Mouse (Mus musculus) gastrocnemius, adult 8-10 months (tissue): ENCODE results near the gene Tbc1d13. TPM values are rescaled to one million over a fixed set of nuclear protein-coding genes. Genes with fewer than 3 reads are reported as not detected.
"Not testable (repeated sequence)": the region's sequence is repeated elsewhere in the genome, so short reads cannot be mapped to it uniquely, and the experiment has no call there.

Experiments
- DNase-seq, 2 experiments: peaks; one replicate each; pipeline ENCODE4 v3.0.0; 2022; ENCODE audit warnings: low spot score in 2 of 2
- total RNA-seq, 4 experiments: library from RNA; stranded (reverse); gene quantifications; 2 replicates each; pipeline ENCODE4 v1.2.4; 2022

Tbc1d13 gene
- total RNA-seq, 4 experiments from 2014 or later: 11.1 to 13.9 (median 11.2) TPM

DNA sequence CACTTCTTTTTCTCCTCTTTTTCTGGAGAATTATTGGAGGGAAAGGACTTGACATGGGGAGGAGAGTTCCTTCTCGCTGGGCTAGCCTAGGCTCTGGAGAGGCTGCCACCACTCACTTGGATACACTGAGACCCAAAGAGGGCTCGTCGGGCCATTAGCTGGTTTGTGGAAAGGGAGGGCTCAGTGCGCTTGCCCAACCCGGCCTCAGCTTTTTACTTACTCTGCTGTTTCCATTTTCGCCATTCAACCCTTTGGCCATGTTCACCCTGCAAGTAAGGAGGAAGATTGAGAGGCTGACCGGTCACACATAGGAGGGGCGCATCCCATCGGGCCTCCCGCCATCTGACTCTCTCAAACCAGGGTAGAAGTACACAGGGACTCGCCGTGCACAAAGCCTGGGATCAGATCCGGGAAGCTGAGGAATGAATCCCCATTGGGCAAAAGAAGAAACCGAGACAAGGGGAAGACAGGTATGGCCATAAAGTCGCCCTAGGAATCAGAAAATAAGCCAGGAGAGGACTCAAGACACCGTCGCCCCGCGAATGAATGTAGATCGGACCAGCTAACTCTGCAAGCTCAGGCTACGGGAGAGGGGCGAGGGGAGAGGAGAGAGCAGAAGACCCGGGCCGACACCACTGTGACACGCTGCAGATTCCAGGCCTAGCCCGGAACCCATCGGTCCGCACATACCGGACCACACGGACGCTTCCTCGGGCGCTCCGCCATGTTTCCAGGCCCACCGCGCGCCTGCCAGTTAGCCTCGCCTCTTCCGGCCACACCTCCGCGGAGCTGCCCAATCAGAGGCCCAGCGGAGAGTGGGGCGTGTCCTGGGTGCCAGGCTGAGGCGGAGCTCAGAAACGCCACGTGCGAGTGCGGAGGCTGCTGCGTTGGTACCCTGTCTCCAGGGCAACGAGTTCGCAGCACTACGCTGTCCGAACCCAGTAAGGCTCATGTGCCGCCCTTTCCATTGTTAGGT lies 44.4 kb downstream of the Tbc1d13 start, which contains the start of gene Spout1:
TSS of gene Spout1 (minus strand) at position 760 of the 976 bp plus-strand sequence.
- DNase-seq: peak; percentile 91 to 93

DNA sequence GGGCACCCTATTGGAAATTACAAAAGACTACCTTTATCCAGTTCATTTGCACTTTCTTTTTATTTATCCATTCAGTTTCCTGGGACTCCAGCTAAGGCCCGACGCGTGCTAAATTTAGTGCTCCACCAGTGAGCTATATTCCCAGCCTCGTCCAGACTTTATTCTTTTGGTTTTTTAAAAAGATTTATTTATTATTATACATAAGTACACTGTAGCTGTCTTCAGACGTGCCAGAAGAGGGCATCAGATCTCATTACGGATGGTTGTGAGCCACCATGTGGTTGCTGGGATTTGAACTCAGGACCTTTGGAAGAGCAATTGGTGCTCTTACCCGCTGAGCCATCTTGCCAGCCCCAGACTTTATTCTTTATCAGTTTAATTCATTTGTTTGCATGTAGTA lies 45.2 kb downstream of the Tbc1d13 start:
- DNase-seq: not testable (repeated sequence)

DNA sequence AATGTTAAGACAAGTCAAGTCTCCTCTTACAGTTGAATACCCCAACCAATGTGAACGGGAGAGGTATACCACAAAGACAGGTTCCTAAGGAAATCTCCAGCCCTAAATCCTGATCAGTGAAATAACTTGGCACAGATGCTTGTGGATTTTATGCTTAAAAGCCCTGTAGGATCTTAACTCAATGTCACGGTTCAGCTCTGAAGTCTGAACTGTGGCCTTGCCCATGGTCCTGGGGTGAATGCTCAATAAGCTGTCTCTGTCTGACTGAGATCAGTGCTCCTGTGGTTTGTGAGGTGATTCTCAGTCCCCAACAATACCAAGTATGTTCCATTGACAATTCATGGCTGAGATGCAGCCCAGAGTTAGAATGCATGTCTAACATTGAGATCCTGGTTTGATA lies 48.9 kb downstream of the Tbc1d13 start:
- DNase-seq: no peak

DNA sequence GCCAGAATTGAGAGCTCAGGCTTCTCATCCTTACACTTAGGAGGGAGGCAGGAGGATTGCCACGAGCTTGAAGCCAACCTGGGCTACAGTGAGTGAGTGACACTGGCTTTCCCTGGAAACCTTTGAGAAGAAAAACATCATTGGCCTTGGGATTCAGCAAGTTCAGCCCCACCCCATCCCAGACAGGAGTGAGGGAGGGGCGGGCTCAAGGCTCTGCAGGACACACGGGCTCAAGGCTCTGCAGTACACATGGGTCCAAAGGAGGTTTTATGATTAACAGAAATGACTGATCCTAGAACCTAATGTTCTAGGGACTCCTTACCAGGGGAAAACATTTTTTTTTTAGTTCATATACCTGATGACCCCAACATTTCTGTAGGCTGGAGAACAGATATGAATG lies 50.2 kb downstream of the Tbc1d13 start:
- DNase-seq: no peak

DNA sequence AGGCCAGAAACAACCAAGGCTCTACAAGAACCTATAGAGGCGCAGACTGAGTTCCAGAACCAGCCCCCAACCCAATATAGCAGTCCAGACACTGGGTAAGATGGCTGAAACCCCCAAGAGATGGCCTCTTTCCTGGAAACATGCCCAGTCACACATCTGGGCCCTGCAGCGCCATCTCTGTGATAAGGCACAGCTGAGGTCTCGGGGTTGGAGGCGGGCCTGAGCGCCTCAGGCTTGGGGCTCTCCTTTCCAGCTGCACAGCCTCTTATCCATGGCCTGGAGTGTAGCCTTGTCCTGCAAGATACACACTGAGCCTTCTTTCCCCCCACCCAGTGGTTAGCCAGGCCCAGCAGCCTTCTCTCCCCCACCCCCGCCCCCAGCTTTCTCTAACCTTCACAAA lies 51.7 kb downstream of the Tbc1d13 start:
- DNase-seq: no peak

DNA sequence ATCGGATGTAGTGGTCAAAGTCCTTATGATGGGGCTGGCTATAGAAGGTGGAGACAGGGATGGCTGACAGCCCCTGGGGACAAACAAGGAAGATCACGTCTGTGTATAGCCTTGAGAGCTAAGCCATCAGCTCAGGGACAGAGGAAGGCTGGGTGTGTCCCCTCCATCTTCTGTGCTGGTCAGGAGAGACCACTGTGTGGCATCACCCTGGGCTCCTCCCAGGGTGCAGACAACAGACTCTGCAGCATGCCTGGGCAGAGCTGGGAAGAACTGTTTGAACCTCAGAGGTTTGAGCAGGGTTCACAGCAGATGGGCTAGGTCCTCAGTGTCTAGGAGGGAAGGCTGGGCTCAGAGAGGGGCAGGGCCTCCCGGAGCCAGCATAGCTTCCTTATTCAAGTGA lies 52.1 kb downstream of the Tbc1d13 start:
- no peak for DNase-seq

DNA sequence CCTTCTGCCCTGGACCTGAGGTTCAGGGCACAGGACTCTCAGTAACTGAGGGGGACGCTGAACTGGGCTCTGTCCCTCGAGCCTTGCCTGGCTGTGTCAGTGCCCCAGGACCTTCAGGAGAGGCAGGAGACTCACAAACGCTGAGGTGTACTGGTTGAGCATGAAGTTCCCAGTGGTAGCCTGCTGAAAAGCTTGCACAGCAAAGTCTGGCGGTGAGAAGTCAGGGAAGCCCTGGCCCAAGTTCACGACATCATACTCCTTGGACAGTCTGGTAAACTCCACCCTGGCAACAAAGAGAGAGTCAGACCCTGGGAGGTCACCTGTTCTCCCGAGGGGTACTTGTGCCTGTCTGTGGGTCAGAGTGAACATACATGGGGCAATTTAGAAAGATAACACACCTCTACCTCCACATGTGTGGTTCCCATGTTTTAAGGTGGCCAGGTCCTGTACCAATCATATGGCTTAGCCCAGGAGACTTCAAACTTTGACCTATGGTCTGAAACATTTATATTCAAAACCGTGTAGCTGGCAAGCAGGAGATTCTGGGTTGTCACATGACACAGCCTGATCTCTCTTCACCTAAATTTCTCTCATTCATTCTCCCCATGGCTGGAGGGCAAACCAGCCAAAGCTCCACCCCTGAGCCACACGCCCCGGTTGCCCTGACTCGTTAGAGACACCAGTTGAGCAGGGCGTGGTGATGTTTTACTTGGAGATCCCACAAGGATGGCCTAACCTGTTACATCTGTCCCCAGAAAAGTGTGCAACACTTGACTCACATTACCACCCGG lies 58.4 kb downstream of the Tbc1d13 start:
- no peak for DNase-seq

DNA sequence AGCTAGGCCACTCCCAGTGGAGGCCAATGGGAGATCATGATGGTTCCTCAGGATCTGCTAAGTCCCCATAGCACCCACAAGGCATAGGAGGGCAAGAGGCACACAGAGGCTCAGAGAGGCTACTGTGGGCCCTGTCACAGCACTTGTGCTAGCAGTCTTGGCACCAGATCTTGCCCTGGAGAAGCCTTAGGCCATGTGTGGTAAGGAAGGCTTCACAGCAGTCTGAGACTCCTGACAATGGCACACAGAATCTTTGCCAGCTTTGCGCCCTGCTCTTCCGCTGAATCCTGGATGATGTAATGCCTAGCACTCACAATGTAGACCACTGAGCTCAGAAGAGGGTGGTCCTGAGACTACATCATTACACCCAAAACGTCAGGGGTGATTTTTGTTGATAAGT lies 61.1 kb downstream of the Tbc1d13 start:
- DNase-seq: no peak

DNA sequence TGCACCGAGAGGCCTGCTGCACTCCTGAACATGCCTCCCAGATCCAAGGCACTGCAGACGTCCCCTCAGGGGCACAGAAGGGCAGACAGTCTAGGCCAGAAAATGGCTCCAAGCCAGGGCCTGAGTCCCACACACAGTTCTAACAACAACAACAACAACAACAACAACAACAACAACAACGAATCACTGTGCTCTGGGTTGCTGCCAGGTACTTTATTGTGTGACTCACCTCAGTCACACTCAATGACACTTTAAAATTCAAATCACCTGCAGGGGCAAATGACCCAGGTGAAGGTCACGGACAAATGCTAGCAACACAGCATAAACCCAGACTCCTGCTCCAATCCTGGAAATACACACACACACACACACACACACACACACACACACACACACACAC lies 64.5 kb downstream of the Tbc1d13 start:
- DNase-seq: no peak

DNA sequence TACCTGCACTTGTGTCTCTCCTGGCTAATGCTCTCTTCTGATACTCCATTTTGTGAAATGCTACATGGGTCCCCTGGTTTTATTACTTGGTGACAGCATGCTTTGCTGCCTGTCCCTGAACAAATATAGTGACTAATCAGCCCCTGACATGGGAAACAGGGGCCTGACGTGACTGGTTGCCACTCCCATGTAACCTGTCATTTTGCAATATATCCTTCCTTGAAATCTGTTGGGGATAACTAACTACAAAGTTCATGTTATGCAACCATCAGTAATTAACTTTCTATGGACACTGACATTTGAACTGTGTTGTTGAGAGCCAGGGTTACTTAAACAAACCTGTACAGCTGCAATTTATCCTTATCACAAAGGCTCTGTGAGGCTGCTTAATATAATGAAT lies 66.4 kb downstream of the Tbc1d13 start:
- no peak for DNase-seq

DNA sequence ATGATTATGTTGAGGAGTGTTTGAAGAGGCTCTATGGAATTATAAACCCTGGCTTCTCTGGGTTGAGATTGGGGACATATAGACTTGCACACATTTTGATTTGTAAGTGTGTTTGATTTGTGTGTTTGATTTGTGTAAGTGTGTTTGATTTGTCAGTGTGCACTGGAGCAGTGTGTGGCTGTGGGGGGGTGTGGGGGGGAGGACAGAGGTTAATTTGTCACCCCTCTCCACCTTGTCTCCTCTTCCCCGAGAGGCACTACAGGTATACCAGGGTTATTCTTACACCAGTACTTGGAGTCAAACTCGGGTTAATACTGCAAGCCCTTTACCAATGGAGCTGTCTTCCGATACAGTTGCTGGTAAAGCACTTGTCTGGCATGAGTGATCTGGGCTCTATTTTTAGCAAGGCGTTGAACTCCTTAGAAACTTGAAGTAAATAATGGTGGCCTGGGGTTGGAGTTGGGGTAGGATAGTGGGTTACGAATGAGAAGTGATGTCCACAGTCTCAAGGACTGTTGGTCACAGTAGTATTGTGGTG lies 66.9 kb downstream of the Tbc1d13 start:
- DNase-seq: no peak

Other genes starting within 250 kb of the Tbc1d13 start
- gene Odf2, start 244.5 kb upstream of the Tbc1d13 start, total RNA-seq: 10 to 100 TPM in 3 of 4 experiments, 1 to 10 TPM in 1; 9.9 to 12.1 (median 11.1) TPM
- 10 to 100 TPM; 20.1 to 27.0 (median 22.9) TPM for gene Gle1, start 198.3 kb upstream of the Tbc1d13 start, total RNA-seq
- gene Sptan1, start 168.2 kb upstream of the Tbc1d13 start, total RNA-seq: 10 to 100 TPM; 29.2 to 43.7 (median 36.4) TPM
- 1 to 10 TPM; 3.9 to 5.6 (median 4.3) TPM for gene Wdr34, start 84.9 kb upstream of the Tbc1d13 start, total RNA-seq
- 100 to 1,000 TPM; 106 to 121 (median 118) TPM for gene Set, start 76.4 kb upstream of the Tbc1d13 start, total RNA-seq
- 1 to 10 TPM; 2.1 to 3.2 (median 2.7) TPM for gene Pkn3, start 56.1 kb upstream of the Tbc1d13 start, total RNA-seq
- gene Zdhhc12, start 40.1 kb upstream of the Tbc1d13 start, total RNA-seq: 1 to 10 TPM; 3.1 to 3.9 (median 3.4) TPM
- 10 to 100 TPM; 23.5 to 24.8 (median 24.3) TPM for gene Zer1, start 9.2 kb upstream of the Tbc1d13 start, total RNA-seq
- gene Endog, start 37.7 kb downstream of the Tbc1d13 start, total RNA-seq: 10 to 100 TPM; 50.3 to 59.4 (median 56.9) TPM
- gene Spout1, start 44.7 kb downstream of the Tbc1d13 start, total RNA-seq: 1 to 10 TPM; 3.4 to 5.1 (median 4.3) TPM
- gene Kyat1, start 72.1 kb downstream of the Tbc1d13 start, total RNA-seq: 10 to 100 TPM; 23.0 to 28.7 (median 26.8) TPM
- gene Lrrc8a, start 104.0 kb downstream of the Tbc1d13 start, total RNA-seq: 10 to 100 TPM; 13.2 to 20.1 (median 15.3) TPM
- under 1 TPM in 3 of 4 experiments, not detected in 1; 0.22 to 0.78 (median 0.40) TPM for gene Gm28035, start 106.8 kb downstream of the Tbc1d13 start, total RNA-seq
- 10 to 100 TPM in 2 of 4 experiments, 1 to 10 TPM in 2; 7.7 to 14.2 (median 11.0) TPM for gene Phyhd1, start 132.5 kb downstream of the Tbc1d13 start, total RNA-seq
- not detected for gene Gm28038, start 147.3 kb downstream of the Tbc1d13 start, total RNA-seq
- 10 to 100 TPM; 20.5 to 26.2 (median 24.6) TPM for gene Dolk, start 152.6 kb downstream of the Tbc1d13 start, total RNA-seq
- gene Nup188, start 152.7 kb downstream of the Tbc1d13 start, total RNA-seq: 1 to 10 TPM; 6.0 to 8.8 (median 7.2) TPM
- gene Sh3glb2, start 225.6 kb downstream of the Tbc1d13 start, total RNA-seq: 10 to 100 TPM; 15.3 to 18.5 (median 16.8) TPM
- 10 to 100 TPM; 13.2 to 29.8 (median 17.4) TPM for gene Miga2, start 230.5 kb downstream of the Tbc1d13 start, total RNA-seq